Mouse (Mus musculus): ENCODE data around the gene Fam184b.

DNA sequence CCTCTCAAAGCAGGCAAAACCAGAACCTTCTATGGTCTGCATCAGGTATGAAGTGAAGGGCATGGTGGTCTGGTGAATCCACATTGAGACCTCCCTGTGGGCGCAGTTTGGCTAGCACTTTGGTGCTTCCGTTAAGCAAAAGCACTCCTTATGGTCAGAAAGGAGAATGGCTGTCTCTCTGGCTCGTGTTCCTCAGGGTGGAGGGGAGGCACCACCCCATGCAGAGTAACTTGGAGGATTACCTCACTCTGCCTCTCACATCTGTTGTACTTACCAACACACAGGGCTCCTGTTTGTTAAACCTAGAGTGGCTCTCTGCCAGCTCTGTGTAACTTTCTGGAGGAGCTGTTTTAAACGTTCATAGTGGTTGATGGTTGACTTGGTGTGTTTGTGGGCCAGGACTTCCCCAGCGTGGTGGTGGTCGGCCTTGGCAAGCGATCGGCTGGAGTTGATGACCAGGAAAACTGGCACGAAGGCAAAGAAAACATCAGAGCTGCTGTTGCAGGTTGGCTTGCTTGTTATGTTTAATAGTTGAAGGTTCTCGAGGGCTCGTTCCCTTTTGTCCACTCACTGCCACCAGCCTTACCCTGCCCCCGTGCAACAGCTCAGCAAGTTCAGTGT lies 142.4 kb downstream of the Fam184b start:
- TF ChIP-seq CTCF (conservative IDR thresholded peaks at IDR 0.05; ENCODE audit: low read length) (no peak), POU5F1 (IDR thresholded peaks at IDR 0.05; ENCODE audit: borderline replicate concordance, low read length) (no peak), NANOG (IDR thresholded peaks at IDR 0.05; ENCODE audit: borderline replicate concordance, low read length) (no peak)

Measured in E14TG2a.4 (cell line).